Mouse (Mus musculus) lung, postnatal 0 days (tissue): ENCODE results near the gene E2f6. TPM values are rescaled to one million over a fixed set of nuclear protein-coding genes. Genes with fewer than 3 reads are reported as not detected.

ENCODE experiments used
- ATAC-seq: fragments of 200-750 bp; cut with Nextera tagmentation; 2 replicates; pipeline ENCODE4 v1.8.0; 2017; ENCODE audit warnings: moderate library complexity
- DNase-seq: peaks from one replicate; pipeline ENCODE4 v3.0.0-alpha.2; 2016; ENCODE audit warnings: low spot score
- H3K27ac ChIP-seq: fragments of 300-500 bp; sonication (generic); 2 replicates; pipeline ENCODE4 v1.5.1; 2014; ENCODE audit warnings: antibody characterized with exemption, mild to moderate bottlenecking, low read length, mixed read lengths
- H3K27me3 ChIP-seq: fragments of 300-500 bp; sonication (generic); replicated peaks from 2 replicates; pipeline ENCODE4 v1.6.1; 2014; ENCODE audit warnings: low read length, mixed read lengths; ENCODE audit not compliant: insufficient read depth
- H3K36me3 ChIP-seq: fragments of 300-500 bp; sonication (generic); 2 replicates; pipeline ENCODE4 v1.6.1; 2014; ENCODE audit warnings: low read length, mixed read lengths; ENCODE audit not compliant: insufficient read depth
- H3K4me1 ChIP-seq: fragments of 300-500 bp; sonication (generic); 2 replicates; pipeline ENCODE4 v1.6.1; 2014; ENCODE audit warnings: antibody characterized with exemption, low read depth, low read length, mixed read lengths; ENCODE audit not compliant: insufficient read depth
- H3K4me2 ChIP-seq: fragments of 300-500 bp; sonication (generic); replicated peaks from 2 replicates; pipeline ENCODE4 v1.6.1; 2014; ENCODE audit warnings: low read depth, mild to moderate bottlenecking, low read length, moderate library complexity, mixed read lengths
- H3K4me3 ChIP-seq: fragments of 300-500 bp; sonication (generic); 2 replicates; pipeline ENCODE4 v1.5.1; 2014; ENCODE audit warnings: low read depth, low read length
- H3K9ac ChIP-seq: fragments of 300-500 bp; sonication (generic); replicated peaks from 2 replicates; pipeline ENCODE4 v1.6.1; 2014; ENCODE audit warnings: low read depth, mild to moderate bottlenecking
- H3K9me3 ChIP-seq: fragments of 300-500 bp; sonication (generic); 2 replicates; pipeline ENCODE4 v1.6.1; 2016; ENCODE audit warnings: low read length, mixed read lengths
- CTCF ChIP-seq: IDR thresholded peaks from 2 replicates; pipeline ENCODE4 v1.5.1; 2016; ENCODE audit warnings: antibody characterized with exemption, mild to moderate bottlenecking
- EP300 ChIP-seq: IDR thresholded peaks from 2 replicates; pipeline ENCODE4 v1.6.1; 2016; ENCODE audit warnings: antibody characterized with exemption, mild to moderate bottlenecking, control low read depth
- WGBS: fragments of 180-500 bp; shearing (Covaris S2); extraction: QIAGEN DNeasy Blood & Tissue Kit; methylation state at CpG from one replicate; pipeline ENCODE4 v1.1.7; 2014; 5-methylcytosine and 5-hydroxymethylcytosine counted together
- polyA plus RNA-seq: library from polyadenylated mRNA; unstranded; fragments of >200 nt; fragmentation: Nextera tagmentation; extraction: Ambion mirVana; gene quantifications from 2 replicates; pipeline ENCODE4 v1.2.1, GENCODE M21; 2015

Gene E2f6
- polyA plus RNA-seq, 1 experiment from 2014 or later = 11.1 TPM

DNA sequence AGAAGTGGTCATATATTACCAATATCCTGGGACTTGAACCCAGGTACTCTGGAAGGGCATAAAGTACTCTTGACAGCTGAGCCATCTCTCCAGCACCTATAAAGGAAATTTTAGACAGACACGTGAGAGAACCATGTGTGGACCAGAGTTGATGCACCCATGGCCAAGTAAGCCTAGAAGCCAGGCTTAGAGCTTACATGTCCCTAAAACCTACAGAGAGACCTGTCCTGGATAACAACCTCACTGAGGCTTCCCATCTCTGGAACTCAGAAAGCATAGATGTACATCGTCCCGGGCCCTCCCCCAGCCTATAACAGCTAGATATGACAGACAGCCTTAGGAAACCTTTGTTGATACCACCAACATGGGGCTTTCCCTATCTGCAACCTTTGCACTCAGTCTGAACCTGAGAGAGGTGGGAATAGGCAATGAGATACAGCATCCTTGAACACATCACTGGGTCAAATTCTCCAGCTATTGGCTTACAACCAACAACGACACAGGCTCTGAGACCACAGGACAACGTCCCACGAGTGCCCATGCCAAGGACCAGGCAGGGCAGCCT, 41.1 kb upstream of the E2f6 start:
- no peak for ATAC-seq
- H3K27me3 ChIP-seq = no peaks in the 10 kb centered on the region
- no peaks in the 10 kb centered on the region for H3K4me1 ChIP-seq
- 80% methylated on average over 6 of the region's 6 CpGs for WGBS
- H3K9ac ChIP-seq = no peak overlapping the region
- no peaks in the 10 kb centered on the region for H3K36me3 ChIP-seq
- H3K27ac ChIP-seq = no peak overlapping the region
- H3K9me3 ChIP-seq = no peaks in the 10 kb centered on the region
- H3K4me2 ChIP-seq = no peak overlapping the region
- DNase-seq = no peak
- TF ChIP-seq EP300 (no peak), CTCF (no peak)
- no peak overlapping the region for H3K4me3 ChIP-seq

DNA sequence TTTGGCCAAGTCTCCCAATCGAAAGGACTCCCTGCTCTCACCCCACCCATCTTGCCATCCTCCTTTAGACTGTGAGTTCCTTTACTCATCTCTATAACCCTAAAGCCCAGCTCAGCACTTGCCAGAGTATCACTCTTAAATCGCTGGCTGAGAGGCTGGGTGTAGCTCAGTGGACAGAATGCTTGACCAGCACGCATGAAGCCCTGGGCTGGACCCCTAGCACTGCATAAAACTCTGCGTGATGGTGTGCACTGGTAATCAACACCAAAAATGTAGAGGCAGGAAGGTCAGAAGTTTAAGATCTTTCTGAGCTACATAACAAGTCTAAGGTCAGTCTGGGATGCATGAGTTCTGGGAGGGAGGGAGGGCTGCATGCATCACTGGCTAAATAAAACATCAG, 36.2 kb upstream of the E2f6 start:
- TF ChIP-seq CTCF (no peak), EP300 (no peak)
- Histone ChIP-seq H3K4me3 (no peak overlapping the region), H3K9me3 (no peaks in the 10 kb centered on the region), H3K4me1 (no peaks in the 10 kb centered on the region), H3K4me2 (no peak overlapping the region), H3K27me3 (no peaks in the 10 kb centered on the region), H3K27ac (no peak overlapping the region), H3K36me3 (no peaks in the 10 kb centered on the region), H3K9ac (no peak overlapping the region)
- ATAC-seq (no peak), DNase-seq (no peak)
- WGBS = 86% methylated on average over 4 of the region's 4 CpGs

DNA sequence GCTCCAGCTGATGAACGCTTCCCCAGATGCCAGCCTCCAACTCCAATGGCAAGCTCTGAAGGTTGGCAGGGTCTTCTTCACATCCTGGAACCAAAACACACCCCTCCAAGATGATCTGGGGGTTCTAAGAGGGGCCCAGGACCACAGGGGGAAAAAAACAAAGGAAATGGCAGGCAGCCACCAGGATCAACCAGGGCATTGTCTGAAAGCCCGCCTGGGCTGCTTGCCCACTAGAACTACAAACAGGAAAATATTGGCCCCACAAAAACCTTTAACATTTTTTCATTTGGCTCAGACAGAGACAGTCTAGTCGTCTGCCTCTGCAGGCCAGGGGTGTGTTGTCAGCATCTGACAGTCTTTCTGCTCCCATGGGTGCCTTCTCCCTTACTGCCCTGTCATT, 35.4 kb upstream of the E2f6 start:
- Histone ChIP-seq H3K4me1 (no peaks in the 10 kb centered on the region), H3K9me3 (no peaks in the 10 kb centered on the region), H3K27ac (no peak overlapping the region), H3K36me3 (no peaks in the 10 kb centered on the region), H3K27me3 (no peaks in the 10 kb centered on the region), H3K4me2 (no peak overlapping the region), H3K4me3 (no peak overlapping the region), H3K9ac (no peak overlapping the region)
- TF ChIP-seq CTCF (no peak), EP300 (no peak)
- WGBS = 50% methylated on average over 3 of the region's 3 CpGs
- DNase-seq = no peak
- no peak for ATAC-seq

DNA sequence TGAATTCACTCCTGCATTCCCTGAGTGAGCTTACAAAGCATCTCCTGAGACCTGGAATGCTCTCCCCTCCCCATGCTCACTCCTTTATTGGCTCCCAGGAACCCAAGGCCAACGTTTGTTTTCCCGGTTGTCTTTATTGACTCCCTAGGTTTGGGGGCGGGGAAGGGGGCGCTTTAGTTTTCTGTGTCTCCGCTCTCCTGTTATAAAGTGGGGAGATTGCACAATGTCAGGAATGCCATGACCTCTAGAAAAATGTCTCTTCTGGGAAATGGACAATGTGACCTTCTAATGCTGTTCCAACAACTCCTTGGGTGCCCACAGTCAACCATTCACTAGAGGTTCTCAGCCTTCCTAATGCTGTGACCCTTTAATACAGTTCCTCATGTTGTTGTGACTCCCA, 32.2 kb upstream of the E2f6 start:
- Histone ChIP-seq H3K4me2 (no peak overlapping the region), H3K27ac (no peak overlapping the region), H3K27me3 (no peaks in the 10 kb centered on the region), H3K4me3 (no peak overlapping the region), H3K36me3 (no peaks in the 10 kb centered on the region), H3K9me3 (no peaks in the 10 kb centered on the region), H3K4me1 (no peaks in the 10 kb centered on the region), H3K9ac (no peak overlapping the region)
- TF ChIP-seq CTCF (no peak), EP300 (no peak)
- WGBS = 69% methylated on average over 5 of the region's 5 CpGs
- DNase-seq (no peak), ATAC-seq (no peak)

DNA sequence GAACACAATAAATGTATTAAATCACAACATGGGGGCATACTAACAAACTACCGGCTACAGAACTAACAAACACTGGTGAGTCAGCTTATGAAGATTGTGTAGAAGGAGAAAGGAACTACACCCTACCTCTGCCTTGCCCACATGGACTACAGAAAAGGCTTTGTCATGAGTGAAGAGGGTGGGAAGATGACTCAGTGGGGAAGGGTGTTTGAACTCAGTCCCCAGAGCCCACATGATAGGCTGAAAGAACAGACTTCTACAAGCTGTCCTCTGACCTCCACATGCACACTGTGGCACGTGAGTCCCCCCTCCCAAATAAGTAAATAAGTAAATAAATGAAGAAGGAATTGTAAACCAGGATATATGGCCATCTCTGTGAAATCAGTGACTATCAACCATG, 31.6 kb upstream of the E2f6 start:
- no peak overlapping the region for H3K27ac ChIP-seq
- no peak for ATAC-seq
- TF ChIP-seq CTCF (no peak), EP300 (no peak)
- no peak overlapping the region for H3K4me3 ChIP-seq
- no peaks in the 10 kb centered on the region for H3K27me3 ChIP-seq
- H3K4me2 ChIP-seq = no peak overlapping the region
- no peak for DNase-seq
- 67% methylated on average over 2 of the region's 2 CpGs for WGBS
- no peak overlapping the region for H3K9ac ChIP-seq
- no peaks in the 10 kb centered on the region for H3K9me3 ChIP-seq
- no peaks in the 10 kb centered on the region for H3K36me3 ChIP-seq
- no peaks in the 10 kb centered on the region for H3K4me1 ChIP-seq

DNA sequence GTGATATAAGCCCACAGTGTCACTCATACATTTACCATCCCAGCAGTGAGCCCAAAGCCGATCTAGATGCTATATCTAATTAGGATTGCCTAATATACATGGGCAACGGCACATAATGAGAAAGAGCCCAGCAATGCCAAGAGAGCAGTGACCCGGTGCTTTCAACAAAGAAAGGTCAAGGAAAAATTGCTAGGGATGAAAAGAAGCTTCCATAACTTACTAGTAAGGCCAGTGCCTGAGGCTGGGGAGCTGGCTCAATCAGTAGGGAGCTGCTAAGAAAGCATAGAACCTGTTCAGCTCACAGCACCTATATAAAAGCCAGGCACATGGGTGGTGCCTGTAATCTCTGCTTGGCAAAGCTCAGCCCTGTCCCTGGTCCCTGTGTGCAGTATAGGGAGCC, 30.4 kb upstream of the E2f6 start:
- Histone ChIP-seq H3K9ac (no peak overlapping the region), H3K4me1 (no peaks in the 10 kb centered on the region), H3K4me3 (no peak overlapping the region), H3K27me3 (no peaks in the 10 kb centered on the region), H3K36me3 (no peaks in the 10 kb centered on the region), H3K4me2 (no peak overlapping the region), H3K9me3 (no peaks in the 10 kb centered on the region), H3K27ac (no peak overlapping the region)
- 90% methylated on average over 3 of the region's 3 CpGs for whole genome bisulfite sequencing
- DNase-seq (no peak), ATAC-seq (no peak)
- TF ChIP-seq EP300 (no peak), CTCF (no peak)
